Mouse (Mus musculus): Measurements from ENCODE around the gene Rpl3l.

The Rpl3l gene

DNA sequence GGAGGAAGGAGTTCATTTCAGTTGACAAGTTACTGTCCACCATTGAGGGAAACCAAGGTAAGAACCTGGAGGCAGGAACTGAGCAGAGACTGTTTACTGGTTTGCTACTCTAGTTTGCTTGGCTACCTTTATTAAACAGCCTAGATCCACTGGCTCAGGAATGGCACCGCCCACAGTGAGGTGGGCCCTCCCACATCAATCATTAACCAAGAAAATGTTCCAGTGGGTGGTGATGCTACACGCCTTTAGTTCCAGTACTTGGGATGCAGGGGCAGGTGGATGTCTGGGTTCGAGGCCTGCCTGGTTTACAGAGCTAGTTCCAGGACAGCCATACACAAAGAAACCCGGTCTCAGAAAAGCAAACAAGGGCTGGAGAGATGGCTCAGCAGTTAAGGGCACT is 10.6 kb downstream of the Rpl3l start:
- no peak for ATAC-seq (ENCODE audit: insufficient number of reproducible peaks, low FRiP score, low TSS enrichment)

DNA sequence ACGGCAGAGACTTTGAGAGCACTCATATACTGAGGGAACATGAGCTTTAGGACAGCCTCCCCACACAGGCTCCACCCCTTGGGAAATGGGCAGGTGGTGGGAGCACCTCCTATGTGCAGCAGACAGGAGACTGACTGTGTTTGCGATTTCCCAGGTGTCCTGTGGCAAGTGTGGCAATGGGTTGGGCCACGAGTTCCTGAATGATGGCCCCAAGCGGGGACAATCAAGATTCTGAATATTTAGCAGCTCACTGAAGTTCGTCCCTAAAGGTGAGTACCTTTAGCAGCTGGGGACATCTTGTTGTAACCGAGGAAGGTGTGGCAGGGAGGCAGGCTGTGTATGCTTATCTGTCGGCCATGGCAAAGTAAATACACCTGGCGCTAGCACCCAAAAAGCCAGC is 12.3 kb downstream of the Rpl3l start:
- ATAC-seq (ENCODE audit: insufficient number of reproducible peaks, low FRiP score, low TSS enrichment) = no peak

DNA sequence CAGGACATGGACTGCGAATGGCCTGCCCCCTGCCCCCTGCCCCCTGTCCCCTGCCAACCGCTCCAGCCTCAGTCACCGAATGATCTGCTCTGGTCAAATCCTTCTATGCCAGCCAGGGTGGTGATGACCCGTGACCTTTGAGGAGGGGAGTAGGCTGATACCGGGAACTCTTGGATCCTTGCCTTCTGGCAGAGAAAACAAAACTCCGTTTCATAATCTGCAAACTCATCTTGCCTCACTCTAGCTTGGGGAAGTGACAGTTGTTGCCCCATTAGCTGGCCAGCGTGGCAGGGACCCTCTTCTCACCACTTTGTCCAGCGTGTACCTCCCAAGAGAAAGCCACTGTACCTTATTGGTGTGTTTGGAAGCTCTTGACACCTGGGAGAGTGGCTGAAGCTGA is 14.7 kb downstream of the Rpl3l start:
- no peak for ATAC-seq (ENCODE audit: insufficient number of reproducible peaks, low FRiP score, low TSS enrichment)

DNA sequence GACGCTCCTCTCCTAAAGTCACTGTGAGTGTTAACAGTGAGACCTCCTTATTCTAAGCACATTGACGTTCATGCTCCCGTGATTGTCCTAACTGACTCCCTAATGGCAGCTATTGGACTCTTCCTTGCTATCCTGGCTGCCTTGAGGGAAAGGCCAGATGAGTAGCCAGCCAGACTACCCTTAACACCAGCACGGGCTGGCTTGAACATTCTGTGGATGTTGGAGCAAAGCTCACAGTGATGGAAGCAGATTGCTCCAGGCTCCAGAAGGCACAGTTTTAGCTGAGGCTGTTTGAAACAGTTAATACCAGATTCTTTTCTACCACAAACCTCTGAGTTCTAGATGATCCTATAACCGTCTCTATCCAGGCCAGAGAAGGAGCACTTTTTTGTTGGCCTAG is 16.3 kb downstream of the Rpl3l start:
- ATAC-seq (ENCODE audit: insufficient number of reproducible peaks, low FRiP score, low TSS enrichment) = no peak

DNA sequence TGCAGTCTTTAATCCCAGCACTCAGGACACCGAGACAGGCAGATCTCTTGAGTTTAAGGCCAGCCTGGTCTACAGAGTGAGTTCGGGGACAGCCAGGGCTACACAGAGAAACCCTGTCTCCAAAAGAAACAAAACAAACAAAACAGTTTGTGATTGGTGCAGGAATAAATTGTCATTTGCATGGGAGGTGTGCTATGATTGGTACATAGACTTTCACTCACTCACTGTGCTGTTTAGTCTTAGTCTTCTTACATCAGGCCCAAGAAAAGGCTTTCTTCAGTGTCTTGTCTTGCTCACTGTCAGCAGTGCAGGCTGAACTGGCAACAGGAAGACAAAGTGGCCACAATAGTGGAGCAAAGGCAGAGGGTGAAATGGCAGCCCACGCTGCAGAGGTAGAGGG is 16.8 kb downstream of the Rpl3l start:
- ATAC-seq (ENCODE audit: insufficient number of reproducible peaks, low FRiP score, low TSS enrichment) = no peak

DNA sequence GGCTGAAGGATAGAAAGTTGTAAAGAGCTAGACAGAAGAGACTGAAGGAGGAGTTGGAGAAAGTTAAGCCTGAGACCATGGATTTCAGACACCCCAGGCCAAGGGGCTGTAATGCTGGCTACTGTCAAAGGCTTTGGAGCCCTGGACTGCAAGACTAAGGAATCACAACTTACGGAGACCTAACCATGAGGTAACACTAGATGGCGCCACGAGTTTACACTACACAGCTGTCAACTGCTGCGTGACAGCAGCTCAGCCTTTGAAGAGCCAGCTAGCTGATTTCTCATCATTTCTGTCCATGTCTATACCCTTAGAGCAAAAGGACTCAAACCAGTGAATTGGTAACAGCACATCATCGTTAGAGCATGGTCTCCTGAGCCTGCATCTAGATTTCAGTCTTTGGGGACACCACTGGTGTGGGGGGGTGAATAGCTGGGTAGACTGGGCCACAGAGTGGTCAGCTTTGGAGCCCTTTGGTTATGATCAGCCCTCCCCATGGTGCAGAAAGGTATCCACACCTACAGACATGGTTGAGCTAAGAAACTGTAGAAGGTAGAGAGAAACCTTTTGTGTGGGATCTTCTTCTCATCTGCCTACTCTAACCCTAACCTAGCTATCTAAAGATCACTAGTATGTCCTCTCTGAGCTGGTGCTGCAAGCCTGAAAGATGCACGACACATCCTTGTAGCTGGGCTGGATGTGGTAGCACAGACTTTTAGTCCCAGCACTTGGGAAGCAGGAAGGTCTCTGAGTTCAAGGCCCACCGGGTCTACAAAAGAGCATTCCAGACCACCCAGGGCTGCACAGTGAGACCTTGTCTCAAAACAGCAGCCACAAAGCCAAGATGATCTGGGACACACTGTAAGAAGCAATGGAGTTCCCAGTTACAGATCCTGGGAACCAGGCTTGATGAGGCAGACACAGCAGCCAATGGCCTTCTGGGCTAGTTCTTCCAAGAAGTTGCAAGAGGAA is 18.2 kb downstream of the Rpl3l start:
- ATAC-seq (ENCODE audit: insufficient number of reproducible peaks, low FRiP score, low TSS enrichment) = no peak; the same call in 1 of the 2 replicates

DNA sequence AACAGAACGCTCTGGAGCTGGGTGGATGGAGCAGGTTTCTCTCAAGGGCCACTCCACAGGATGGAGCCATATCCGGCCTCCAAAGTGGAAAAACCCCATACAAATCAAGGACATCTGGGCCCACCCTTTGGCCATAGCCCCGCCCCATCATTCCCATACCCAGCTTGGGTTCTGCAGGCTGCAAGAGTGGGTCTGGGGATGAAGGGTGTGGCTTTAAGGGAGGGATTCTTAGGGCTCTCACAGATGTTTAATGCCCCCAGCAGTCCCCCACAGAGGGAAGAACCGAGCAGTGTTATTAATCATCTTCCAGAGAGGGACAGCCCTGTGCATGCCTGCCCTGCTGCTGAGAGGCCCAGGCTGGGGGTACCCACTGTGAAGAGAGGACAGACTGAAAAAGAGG is 19.4 kb downstream of the Rpl3l start:
- ATAC-seq (ENCODE audit: insufficient number of reproducible peaks, low FRiP score, low TSS enrichment) = no peak

DNA sequence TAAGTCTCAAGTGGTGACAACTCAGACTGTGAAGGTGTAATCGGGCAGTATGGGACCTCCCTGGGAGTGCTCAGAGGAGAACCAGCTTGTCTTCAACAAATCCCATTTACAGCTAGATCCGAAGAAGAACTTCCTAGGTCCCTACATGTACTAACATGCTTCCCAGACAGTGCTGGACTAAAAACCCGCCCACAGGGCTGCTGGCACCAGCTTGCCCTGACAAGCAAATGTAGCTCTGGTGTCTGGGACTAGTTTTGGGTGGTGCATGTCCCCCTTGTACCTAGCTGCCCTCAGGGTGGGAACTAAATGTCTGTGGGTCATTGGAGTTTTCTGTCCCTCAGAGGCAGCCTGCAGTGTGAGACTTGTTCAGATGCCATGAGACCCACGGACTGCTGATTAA is 23.9 kb downstream of the Rpl3l start:
- ATAC-seq (ENCODE audit: insufficient number of reproducible peaks, low FRiP score, low TSS enrichment) = no peak

DNA sequence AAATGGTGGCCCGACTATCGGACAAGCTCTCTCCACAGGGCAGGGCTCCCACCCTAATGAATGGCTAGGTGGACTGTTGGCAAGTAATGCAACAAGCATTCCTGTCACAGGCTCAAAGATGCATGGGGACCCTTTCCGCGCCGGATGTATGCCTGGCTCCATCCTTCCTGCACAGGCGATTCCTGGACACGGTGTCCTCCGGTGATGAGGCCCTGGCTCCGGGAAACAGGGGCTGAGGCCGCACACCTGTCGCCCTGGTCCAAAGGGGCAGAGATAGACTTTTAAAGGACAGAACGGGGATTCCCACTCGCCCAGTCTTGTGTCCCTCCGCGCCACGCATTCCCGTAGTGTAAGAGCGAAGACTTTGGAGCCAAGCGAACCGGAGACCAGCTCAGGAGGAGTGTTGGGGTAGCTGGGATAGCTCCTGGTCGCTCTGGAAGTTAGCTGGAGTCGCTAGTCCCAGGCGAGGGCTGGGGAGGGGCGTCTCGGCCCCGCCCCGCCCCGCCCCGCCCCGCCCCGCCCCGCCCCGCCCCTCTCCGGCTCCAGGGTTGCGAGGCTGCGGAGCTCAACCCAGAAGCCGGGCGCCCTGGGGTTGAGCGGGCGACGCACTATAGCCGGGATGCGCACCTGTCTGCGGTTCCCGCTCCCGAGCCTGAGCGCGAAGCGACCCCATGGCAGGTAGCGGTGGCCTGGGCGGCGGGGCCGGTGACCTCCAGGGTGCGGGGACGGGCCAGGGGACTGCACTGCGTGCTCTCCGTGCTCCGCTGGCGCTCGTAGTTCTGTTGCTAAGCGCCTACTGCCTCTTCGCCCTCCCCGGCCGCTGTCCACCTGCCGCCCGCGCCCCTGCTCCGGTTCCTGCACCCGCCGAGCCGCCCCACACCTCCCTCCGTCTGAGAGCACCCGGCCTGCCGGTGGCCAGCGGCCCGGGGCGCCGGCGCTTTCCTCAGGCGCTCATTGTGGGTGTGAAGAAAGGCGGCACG is 25.1 kb downstream of the Rpl3l start, which contains the start of gene Hs3st6:
Gene Hs3st6 (plus strand): TSS at position 574 of the 980 bp plus-strand sequence.
- ATAC-seq (ENCODE audit: insufficient number of reproducible peaks, low FRiP score, low TSS enrichment) = no peak

DNA sequence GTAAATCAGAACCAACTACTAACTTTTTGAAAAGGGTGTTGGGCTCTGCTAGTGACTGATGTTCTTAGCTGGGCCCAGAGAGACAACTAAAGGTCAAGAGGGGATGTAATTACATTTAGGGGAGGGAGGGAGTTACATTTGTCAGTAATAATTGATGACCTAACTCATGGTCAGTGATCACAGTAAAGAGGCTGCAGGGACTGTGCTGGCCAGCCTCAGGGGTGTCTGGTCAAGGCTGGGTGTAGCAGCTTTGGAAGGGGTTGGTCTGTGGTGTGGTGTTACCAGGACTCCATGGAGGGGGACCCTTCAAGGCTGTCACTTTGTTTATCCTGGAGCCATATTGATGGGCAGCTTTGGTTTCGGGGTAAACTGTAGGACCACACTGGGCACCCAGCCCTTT is 29.8 kb downstream of the Rpl3l start:
- no peak for ATAC-seq (ENCODE audit: insufficient number of reproducible peaks, low FRiP score, low TSS enrichment)

DNA sequence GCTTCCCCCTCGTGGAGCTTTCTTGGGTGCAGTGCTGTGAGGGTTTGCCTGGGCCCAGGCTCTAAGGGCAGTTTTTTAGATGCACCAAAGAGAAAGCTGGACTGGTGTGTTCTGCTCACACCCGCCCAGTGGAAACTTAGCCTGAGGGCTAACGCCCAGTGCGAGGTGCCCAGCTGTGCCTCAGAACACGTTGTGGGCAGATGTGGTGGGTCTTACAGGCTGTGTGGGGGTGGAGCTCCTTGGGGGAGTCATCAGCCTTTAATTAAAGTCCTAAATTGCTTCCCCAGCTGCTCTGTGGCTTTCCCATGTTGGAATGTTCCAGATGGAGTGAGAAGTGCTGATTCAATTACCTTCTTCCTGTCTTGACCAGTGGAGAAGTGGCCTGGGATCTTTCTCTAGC is 33.5 kb downstream of the Rpl3l start:
- no peak for ATAC-seq (ENCODE audit: insufficient number of reproducible peaks, low FRiP score, low TSS enrichment)

DNA sequence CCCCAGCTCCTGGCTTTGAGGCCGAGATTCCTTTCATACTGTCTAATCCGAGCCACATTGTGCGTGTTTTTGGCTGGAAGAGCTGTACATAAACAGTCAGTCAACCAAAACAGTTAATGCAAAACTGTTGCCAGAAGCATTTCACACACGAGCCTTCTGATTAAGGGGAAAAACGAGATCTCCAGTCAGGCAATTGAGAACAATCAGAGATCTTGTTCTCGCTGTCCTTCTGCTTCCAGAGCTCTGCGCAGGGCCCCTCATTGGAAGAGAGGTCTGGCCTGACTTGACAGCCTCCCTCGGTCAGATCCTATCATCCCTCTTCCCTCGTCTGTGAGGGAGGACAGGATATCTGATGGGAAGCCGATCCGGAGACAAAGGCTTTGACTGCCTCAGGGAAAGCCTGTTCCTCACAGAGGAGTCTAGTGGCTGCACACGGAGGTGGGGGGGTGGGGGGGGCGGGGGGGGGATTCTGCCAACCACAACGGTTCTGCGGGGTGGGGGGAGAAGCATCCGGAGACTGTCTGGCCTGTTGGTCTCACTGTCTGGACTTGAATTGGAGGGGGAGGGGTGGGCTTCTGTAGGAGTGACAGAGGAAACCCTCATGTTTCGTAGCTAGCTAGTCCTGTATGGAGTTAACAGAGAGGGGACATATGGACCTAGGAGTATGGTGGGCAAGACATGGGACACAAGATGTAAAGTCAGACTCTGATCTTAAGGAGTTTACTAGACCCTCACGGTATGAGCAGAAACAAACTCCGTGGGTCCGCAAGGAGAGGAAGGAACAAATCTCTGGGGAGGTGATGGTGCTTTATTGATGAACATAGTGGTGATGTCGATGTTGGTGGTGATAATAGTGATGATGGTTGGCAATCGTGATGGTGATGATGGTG is 37.6 kb downstream of the Rpl3l start:
- ATAC-seq (ENCODE audit: insufficient number of reproducible peaks, low FRiP score, low TSS enrichment) = no peak

DNA sequence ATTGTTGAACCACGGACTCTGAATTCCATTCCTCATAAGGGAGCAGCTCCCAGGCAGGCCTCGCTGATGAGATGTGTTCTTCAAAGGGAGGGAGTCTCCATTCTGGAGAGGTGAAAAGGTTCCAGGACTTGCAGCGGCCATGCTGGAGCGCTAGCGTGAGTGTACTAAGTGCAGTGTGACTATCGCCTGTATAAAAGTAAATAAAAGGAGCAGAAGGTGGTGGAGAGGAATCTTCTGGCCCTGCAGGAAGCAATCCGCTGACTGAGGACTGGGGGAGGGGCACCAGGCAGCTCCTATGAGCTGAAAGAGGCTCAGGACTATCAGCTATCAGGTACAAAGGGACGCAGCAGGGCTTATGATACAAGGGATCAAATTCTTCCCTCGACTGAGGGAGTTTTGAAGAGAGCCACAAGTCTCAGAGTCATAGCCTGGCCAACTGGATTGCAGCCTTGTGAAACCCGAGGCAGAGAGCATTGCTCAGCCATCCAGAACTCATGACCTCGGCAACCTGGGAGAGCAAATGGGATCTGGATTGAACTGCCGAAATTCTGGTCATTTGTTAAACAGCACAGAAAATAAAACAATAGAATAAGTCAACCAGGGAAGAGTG is 38.8 kb downstream of the Rpl3l start:
- no peak for ATAC-seq (ENCODE audit: insufficient number of reproducible peaks, low FRiP score, low TSS enrichment)

DNA sequence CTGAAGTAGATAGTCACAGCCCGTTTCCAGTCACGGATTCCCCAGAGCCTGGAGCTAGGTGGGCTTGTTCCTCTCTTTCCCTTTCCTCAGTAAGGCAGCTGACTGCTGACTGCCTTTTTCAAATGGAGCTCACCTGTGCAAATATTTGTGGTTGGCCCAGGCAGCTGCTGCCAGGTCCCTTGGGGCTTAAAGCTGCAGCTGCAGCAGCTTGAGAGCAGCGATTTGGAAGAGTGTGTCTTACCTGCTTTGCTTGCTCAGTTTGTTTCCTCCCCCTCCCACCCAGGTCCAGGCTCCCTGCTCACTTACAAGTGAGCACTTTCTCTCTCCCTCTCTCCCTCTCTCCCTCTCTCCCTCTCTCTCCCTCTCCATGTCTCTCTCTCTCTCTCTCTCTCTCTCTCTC is 41.5 kb downstream of the Rpl3l start:
- ATAC-seq (ENCODE audit: insufficient number of reproducible peaks, low FRiP score, low TSS enrichment) = no peak

DNA sequence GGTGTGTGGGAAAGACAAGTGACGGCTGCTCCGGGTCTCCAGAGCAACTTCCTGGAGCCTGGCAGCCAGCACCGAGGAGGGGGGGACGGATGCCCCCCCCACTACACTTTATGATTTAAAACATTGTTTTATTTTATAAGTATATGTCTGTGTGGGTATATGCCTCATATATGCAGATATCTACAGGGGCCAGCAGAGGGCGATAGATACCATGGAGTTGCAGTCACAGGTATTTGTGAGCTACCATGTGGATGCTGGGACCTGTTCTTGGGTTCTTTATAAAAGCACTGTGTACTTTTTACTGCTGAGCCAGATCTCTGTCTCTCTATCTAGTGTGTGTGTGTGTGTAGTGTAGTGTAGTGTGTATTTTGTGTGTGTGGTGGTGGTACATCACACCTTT is 45.6 kb downstream of the Rpl3l start:
- no peak for ATAC-seq (ENCODE audit: insufficient number of reproducible peaks, low FRiP score, low TSS enrichment)

DNA sequence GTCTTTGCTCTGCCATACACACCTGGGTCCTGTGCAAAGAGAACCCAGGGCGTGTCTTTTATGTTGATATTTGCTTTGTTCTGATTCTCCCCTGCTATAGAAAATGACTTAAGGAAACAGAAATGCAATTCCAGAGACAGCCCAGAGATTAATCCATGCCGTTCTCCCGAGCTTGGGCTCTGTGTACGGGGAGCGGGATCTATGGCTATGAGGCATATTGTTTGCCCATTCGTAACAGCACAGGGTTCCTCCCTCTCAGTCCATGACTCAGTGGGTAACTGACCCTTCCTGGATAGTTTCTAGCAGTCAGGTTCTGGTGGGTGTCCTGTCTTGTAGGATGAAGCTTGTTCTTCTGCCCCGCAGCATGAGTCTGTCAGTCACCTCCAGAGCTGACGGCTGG is 47.6 kb downstream of the Rpl3l start:
- no peak for ATAC-seq (ENCODE audit: insufficient number of reproducible peaks, low FRiP score, low TSS enrichment)

DNA sequence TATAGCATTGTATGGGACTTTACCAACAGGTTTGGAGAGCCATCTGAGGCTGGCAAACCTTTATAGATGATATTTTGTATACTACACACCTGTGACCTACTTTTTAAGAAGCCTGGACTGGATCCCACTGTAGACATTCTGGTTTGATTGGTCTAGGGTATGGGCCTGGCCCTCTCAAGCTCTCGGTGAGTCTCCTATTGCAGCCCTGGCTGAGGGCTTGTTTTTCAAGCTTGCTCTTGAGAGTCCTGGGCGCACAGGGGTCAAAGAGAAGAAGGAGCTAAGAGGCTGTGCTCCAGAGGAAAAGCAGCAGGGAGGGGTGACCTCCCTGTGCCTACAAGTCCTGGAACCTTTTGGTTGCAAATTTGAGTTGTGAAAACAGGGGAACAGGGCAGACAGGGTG is 49.5 kb downstream of the Rpl3l start:
- ATAC-seq (ENCODE audit: insufficient number of reproducible peaks, low FRiP score, low TSS enrichment) = no peak

DNA sequence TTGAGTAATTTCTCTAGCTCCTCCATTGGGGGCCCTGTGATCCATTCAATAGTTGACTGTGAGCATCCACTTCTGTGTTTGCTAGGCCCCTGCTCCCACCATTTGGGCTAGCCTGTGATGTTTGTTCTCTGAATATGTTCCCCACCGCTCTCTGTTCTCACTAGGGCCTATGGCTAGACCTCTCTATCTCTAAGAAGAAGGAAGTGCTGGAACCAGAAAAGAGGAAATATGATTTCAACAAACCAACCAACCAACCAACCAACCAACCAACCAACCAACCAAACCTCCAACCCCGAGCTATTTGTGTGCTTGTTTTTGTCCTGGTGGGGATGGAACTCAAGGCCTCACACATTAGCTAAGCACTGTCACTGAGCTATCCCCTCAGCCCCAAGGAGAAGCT is 53.2 kb downstream of the Rpl3l start:
- ATAC-seq (ENCODE audit: insufficient number of reproducible peaks, low FRiP score, low TSS enrichment) = no peak

Data from cerebellum, adult (tissue).